Mouse (Mus musculus): Measurements from ENCODE around the gene Fam81a.

DNA sequence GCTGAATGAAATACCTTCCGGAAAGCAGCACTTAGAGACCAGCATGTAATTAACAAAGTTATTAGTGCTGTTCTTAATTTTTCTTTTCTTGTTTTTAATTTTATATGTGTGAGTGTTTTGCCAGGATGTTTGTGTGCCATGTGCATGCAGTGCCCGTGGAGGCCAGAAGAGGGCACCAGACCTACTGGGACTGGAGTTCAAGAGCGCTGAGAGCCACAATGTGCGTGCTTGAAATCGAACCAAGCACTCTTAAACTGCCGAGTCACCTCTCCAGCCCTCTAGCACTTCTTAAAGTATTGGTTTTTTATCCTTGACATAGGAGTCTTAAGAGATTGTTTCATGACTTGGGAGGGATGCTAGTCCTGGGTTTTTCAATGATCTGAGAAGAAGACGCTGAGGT is 26.6 kb upstream of the Fam81a start:
- TF ChIP-seq CTCF (IDR thresholded peaks at IDR 0.05; ENCODE audit: low read depth) (peak; percentile 31), EP300 (IDR thresholded peaks at IDR 0.05; ENCODE audit: low read depth) (no peak)

All from heart, postnatal 0 days (tissue).